Mouse (Mus musculus): ENCODE data around the gene Heg1.

Heg1 gene

GRCm38 (mm10) chr16:33684162-33684702 is at the start of gene Heg1:
Heg1 (plus strand) TSS chr16:33684370.
- peak; percentile 73 for DNase-seq

DNA sequence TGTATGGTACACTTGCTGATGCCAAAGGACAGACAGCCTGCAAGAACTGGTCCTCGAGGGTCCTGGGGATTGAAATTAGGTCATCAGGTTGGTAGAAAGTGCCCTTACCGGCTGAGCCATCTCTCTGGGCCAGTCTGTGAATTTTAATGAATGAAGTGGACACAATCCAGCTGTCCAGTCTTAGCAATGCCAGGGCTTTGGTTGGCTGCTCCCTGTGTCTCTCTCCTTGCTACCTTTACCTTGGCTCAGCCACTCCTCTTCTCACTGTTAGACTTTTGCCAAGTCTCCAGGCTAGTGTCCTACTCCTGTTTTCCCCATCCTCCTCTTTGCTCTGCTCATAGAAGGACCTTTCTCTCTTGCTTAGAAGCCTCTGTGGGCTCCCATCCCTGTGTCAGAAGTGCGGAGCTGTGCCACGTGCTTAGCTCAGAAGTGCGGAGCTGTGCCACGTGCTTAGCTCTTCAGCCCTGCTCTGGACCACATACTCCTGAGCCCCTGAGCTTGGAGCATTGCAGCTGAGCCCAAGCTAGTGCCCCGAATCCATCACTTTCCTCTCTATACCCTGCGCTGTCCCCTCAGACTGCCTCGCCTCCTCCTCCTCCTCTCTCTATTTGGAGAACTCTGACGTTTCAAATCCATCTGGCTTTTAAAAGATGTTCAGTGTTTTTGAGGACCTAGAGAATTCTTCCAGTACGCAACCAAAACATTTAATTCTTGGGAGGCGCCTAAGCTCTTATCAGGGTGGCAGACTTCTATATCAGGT is 48.2 kb upstream of the Heg1 start:
- DNase-seq = no peak

- no peak for DNase-seq
Observed at GRCm38 (mm10) chr16:33641779-33642178, 42.4 kb upstream of the Heg1 start.

DNA sequence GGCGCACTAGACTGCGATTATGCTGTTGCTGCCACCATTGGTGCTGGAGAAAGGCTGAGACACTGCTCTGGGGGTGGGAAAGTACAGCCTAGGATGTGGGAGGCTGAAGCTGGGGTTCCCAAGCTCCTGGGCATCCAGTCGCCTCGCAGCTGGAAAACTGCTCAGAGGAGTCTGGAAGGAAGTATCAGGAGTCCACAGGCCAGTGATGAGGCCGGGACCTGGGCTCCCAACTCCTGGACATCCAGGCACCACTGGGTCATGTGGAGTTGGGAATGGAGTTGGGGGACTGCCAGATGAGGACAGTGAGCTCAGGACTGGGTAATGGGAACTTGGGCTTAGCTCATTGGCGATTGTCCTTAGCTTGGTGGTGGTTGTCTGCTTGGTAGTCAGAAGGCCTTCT is 31.1 kb upstream of the Heg1 start:
- DNase-seq = no peak

- DNase-seq = no peak
Observed at GRCm38 (mm10) chr16:33655443-33655842, 28.7 kb upstream of the Heg1 start.

DNA sequence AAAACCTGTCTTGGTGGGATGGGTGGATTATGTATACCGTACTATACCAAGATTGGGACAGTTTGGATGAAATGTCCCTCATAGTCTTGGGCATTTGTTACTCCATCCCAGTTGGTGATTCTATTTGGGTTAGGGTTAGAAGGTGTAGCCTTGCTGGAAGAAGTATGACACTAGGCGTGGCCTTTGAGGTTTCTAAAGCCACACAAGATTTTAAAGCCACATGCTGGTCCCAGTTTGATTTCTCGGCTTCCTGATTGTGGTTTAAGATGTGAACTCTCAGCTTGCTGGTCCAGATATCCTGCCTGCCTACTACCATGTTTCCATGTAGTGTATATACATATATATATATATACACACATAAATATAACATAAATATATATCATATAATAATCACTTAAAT is 27.0 kb upstream of the Heg1 start:
- no peak for DNase-seq

- no peak for DNase-seq
Observed at GRCm38 (mm10) chr16:33658121-33658520, 26.0 kb upstream of the Heg1 start.

DNA sequence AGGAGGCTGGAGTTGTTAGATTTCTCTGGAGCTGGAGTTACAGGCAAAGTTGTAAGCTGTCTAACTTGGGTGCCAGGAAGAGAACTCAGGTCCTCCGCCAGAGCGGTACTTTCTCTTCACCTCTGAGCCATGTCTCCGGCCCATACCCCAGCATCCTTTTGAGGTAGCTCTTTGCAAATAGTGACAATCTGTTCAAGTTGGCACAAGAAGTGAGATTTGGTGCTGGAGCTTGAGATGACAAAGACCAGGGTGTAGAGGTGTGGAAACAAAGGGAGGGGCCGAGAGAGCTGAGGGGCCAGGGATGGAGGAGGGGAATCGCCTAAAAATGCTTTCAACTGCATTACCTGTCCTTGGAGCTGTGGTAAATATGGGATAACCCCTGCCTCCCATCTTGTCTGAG is 24.6 kb upstream of the Heg1 start:
- no peak for DNase-seq

- peak; percentile 75 for DNase-seq
Observed at GRCm38 (mm10) chr16:33660125-33660524, 24.0 kb upstream of the Heg1 start.

- DNase-seq = no peak
Observed at GRCm38 (mm10) chr16:33662841-33663240, 21.3 kb upstream of the Heg1 start.

DNA sequence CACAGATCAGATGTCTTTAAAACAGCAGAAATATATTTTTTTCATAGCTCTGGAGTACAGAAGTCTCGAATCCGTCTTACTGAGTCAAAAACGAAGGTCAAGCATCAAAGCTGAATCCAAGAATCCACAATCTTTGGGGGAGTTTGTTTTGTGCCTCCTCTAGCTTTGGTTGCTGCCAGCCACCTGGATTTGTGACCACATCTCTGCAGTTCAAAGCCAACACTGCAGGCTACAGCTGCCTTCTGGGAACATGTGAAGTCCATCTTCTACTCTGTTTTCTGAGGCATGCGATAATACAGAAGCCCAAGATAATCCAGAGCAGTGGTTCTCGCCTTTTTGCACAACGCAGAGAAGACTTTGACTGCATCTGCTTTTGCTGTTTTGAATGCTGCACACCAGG is 17.9 kb upstream of the Heg1 start:
- DNase-seq = no peak

DNA sequence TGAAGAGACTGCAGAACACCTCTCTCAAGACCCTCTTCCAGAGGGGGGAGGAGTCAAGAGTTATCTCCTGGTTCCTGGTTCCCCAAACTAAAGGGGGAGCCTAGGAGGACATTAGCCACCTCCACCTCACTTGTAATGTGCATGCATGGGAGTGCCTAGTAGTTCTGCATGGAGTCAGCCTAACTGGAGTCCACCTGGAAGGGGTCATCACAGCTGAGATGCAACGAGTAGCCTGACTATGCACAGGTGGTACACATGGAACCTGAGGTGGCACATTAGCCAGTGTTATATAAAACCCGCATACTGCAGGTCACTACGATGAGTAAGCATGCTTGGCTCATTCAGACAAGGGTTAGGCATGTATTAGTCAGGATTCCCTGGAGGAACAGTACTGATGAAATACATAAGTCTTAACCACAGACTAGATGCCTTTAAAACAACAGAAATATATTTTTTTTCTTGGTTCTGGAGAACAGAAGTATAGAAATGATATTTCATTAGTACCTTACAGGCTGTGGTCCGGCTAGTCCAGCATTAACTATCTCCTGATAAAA is 17.1 kb upstream of the Heg1 start:
- DNase-seq = no peak

- no peak for DNase-seq
Observed at GRCm38 (mm10) chr16:33668448-33668847, 15.7 kb upstream of the Heg1 start.

GRCm38 (mm10) chr16:33669072-33669471 is 15.1 kb upstream of the Heg1 start:
- no peak for DNase-seq

DNA sequence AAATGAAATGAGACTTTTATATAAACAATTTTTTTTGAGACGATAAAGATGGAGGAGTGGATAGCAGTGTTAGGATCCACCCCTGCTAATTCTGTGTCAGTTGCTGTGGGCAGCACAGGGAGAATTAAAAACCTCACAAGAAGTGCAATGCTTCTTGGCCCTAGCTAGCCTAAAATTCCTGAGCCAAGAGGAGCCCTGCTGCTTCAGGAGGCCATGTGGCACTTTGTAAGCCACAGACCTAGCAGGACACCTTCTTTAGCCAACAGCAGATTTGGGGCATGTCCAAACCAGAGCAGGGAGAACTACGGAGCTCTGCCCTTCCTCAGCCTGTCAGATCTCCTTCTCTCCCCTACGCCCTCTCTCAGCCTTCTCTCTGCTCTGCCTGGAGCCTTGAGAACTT is 13.8 kb upstream of the Heg1 start:
- DNase-seq = no peak

GRCm38 (mm10) chr16:33670933-33671332 is 13.2 kb upstream of the Heg1 start:
- no peak for DNase-seq

GRCm38 (mm10) chr16:33672188-33672587 is 12.0 kb upstream of the Heg1 start:
- DNase-seq = no peak

- no peak for DNase-seq
Observed at GRCm38 (mm10) chr16:33672643-33673042, 11.5 kb upstream of the Heg1 start.

DNA sequence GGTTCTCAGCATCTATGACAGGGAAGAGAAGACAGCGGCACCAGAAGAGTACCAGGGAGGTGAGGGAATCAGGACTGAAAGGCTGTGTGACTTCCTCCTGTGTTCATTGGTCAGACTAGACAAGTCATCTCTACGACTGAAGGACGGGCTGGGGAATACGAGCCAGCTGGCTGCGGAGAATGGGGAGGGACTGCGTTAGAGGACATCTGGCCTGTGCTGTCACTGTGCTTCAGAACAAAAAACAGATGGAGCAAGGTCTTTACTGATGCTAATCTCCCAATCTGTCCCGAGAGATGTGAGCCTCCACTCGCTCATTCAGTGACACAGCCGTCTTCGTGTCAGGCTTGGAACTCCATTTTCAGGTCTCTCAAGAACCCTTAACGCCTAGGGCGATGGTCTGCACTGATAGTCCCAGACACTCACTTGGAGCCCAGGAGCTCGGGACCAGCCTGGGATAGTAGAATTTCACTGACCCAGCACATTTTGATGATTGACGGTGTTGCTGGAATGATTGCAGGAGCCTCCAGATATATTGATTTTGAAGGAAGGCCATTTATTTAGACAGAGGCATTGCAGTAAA is 10.6 kb upstream of the Heg1 start:
- DNase-seq = no peak

GRCm38 (mm10) chr16:33675151-33675847 is 8.9 kb upstream of the Heg1 start:
- no peak for DNase-seq

- peak; percentile 51 for DNase-seq
Observed at GRCm38 (mm10) chr16:33675848-33676184, 8.4 kb upstream of the Heg1 start.

- DNase-seq = peak; percentile 59
Observed at GRCm38 (mm10) chr16:33676347-33677312, 7.5 kb upstream of the Heg1 start.

GRCm38 (mm10) chr16:33677313-33677690 is 6.9 kb upstream of the Heg1 start:
- DNase-seq = no peak
